Mouse (Mus musculus): ENCODE results near the gene Rpl3l. TPM values are rescaled to one million over a fixed set of nuclear protein-coding genes. Genes with fewer than 3 reads are reported as not detected.
A peak's percentile ranks its signal among the peaks of the same experiment; 100 is the strongest.

Gene Rpl3l
- total and polyA plus RNA-seq, 2 experiments from 2014 or later: 2.1 to 7.2 TPM

- no peak within 1 kb of the TSS; the same call in 1 of the 2 replicates for H3K9ac ChIP-seq (replicated peaks; ENCODE audit: low read depth, low read length)
- no peaks in the 10 kb centered on the region for H3K9me3 ChIP-seq (replicated peaks; ENCODE audit: control insufficient read depth, low read length)
- TF ChIP-seq CTCF (IDR thresholded peaks at IDR 0.05; ENCODE audit: low read depth) (no peak), EP300 (IDR thresholded peaks at IDR 0.05; ENCODE audit: low read depth) (no peak)
- H3K4me1 ChIP-seq (ENCODE audit: control insufficient read depth, insufficient read depth): 0 out of 2 replicates have a peak, but pooled peaks cover 6% of the 10 kb centered on the region
- H3K27me3 ChIP-seq (ENCODE audit: control insufficient read depth, insufficient read depth, low read length): peaks cover 58% of the 10 kb centered on the region
- ATAC-seq (ENCODE audit: insufficient read depth, low read depth): peak; percentile 86
- H3K36me3 ChIP-seq (replicated peaks; ENCODE audit: control insufficient read depth, insufficient read depth, low read length): no peaks in the 10 kb centered on the region
- no peak within 1 kb of the TSS for H3K27ac ChIP-seq (ENCODE audit: low read depth)
- WGBS: 2% methylated on average over 55 of the region's 82 CpGs
- peak within 1 kb of the TSS; percentile 95 for H3K4me2 ChIP-seq (ENCODE audit: low read depth, low read length)
- no peak for DNase-seq (ENCODE audit: low spot score)
- peak within 1 kb of the TSS; percentile 58 for H3K4me3 ChIP-seq (ENCODE audit: low read depth, low read length)
Measured at GRCm38 (mm10) chr17:24752415-24753394, 25.1 kb downstream of the Rpl3l start, which contains the start of gene Hs3st6. TSS of gene Hs3st6 (plus strand) at chr17:24752988.

- ATAC-seq (ENCODE audit: insufficient read depth, low read depth) (no peak), DNase-seq (ENCODE audit: low spot score) (no peak)
- Histone ChIP-seq H3K27ac (ENCODE audit: low read depth) (no peak overlapping the region), H3K4me2 (ENCODE audit: low read depth, low read length) (no peak overlapping the region), H3K36me3 (replicated peaks; ENCODE audit: control insufficient read depth, insufficient read depth, low read length) (no peaks in the 10 kb centered on the region), H3K9ac (replicated peaks; ENCODE audit: low read depth, low read length) (no peak overlapping the region), H3K4me3 (ENCODE audit: low read depth, low read length) (no peak overlapping the region), H3K27me3 (ENCODE audit: control insufficient read depth, insufficient read depth, low read length) (peaks cover 29% of the 10 kb centered on the region), H3K9me3 (replicated peaks; ENCODE audit: control insufficient read depth, low read length) (no peaks in the 10 kb centered on the region), H3K4me1 (ENCODE audit: control insufficient read depth, insufficient read depth) (0 out of 2 replicates have a peak, but pooled peaks cover 6% of the 10 kb centered on the region)
- 77% methylated on average over 1 of the region's 1 CpGs for WGBS
- no peak for TF ChIP-seq CTCF (IDR thresholded peaks at IDR 0.05; ENCODE audit: low read depth)
- TF ChIP-seq EP300 (IDR thresholded peaks at IDR 0.05; ENCODE audit: low read depth): no peak
Measured at GRCm38 (mm10) chr17:24757394-24757793, 29.8 kb downstream of the Rpl3l start.

GRCm38 (mm10) chr17:24761121-24761520 is 33.5 kb downstream of the Rpl3l start:
- H3K27ac ChIP-seq (ENCODE audit: low read depth): no peak overlapping the region
- TF ChIP-seq EP300 (IDR thresholded peaks at IDR 0.05; ENCODE audit: low read depth) (no peak), CTCF (IDR thresholded peaks at IDR 0.05; ENCODE audit: low read depth) (no peak)
- DNase-seq (ENCODE audit: low spot score) (no peak), ATAC-seq (ENCODE audit: insufficient read depth, low read depth) (no peak)
- H3K27me3 ChIP-seq (ENCODE audit: control insufficient read depth, insufficient read depth, low read length): no peaks in the 10 kb centered on the region
- H3K9ac ChIP-seq (replicated peaks; ENCODE audit: low read depth, low read length): no peak overlapping the region
- no peak overlapping the region for H3K4me2 ChIP-seq (ENCODE audit: low read depth, low read length)
- no peaks in the 10 kb centered on the region for H3K4me1 ChIP-seq (ENCODE audit: control insufficient read depth, insufficient read depth)
- no peaks in the 10 kb centered on the region for H3K36me3 ChIP-seq (replicated peaks; ENCODE audit: control insufficient read depth, insufficient read depth, low read length)
- H3K4me3 ChIP-seq (ENCODE audit: low read depth, low read length): no peak overlapping the region
- WGBS: 55% methylated on average over 5 of the region's 5 CpGs
- H3K9me3 ChIP-seq (replicated peaks; ENCODE audit: control insufficient read depth, low read length): no peaks in the 10 kb centered on the region

GRCm38 (mm10) chr17:24765016-24765905 is 37.6 kb downstream of the Rpl3l start:
- 0 out of 2 replicates have a peak, but pooled peaks cover 6% of the 10 kb centered on the region for H3K27me3 ChIP-seq (ENCODE audit: control insufficient read depth, insufficient read depth, low read length)
- WGBS: 39% methylated on average over 22 of the region's 22 CpGs
- ATAC-seq (ENCODE audit: insufficient read depth, low read depth) (no peak), DNase-seq (ENCODE audit: low spot score) (no peak)
- no peak overlapping the region for H3K9ac ChIP-seq (replicated peaks; ENCODE audit: low read depth, low read length)
- H3K27ac ChIP-seq (ENCODE audit: low read depth): no peak overlapping the region
- no peaks in the 10 kb centered on the region for H3K36me3 ChIP-seq (replicated peaks; ENCODE audit: control insufficient read depth, insufficient read depth, low read length)
- no peak for TF ChIP-seq EP300 (IDR thresholded peaks at IDR 0.05; ENCODE audit: low read depth)
- no peak for TF ChIP-seq CTCF (IDR thresholded peaks at IDR 0.05; ENCODE audit: low read depth)
- H3K4me1 ChIP-seq (ENCODE audit: control insufficient read depth, insufficient read depth): no peaks in the 10 kb centered on the region
- no peak overlapping the region for H3K4me2 ChIP-seq (ENCODE audit: low read depth, low read length)
- no peaks in the 10 kb centered on the region for H3K9me3 ChIP-seq (replicated peaks; ENCODE audit: control insufficient read depth, low read length)
- H3K4me3 ChIP-seq (ENCODE audit: low read depth, low read length): no peak overlapping the region

GRCm38 (mm10) chr17:24766266-24766875 is 38.8 kb downstream of the Rpl3l start:
- ATAC-seq (ENCODE audit: insufficient read depth, low read depth): no peak
- 0 out of 2 replicates have a peak, but pooled peaks cover 6% of the 10 kb centered on the region for H3K27me3 ChIP-seq (ENCODE audit: control insufficient read depth, insufficient read depth, low read length)
- TF ChIP-seq CTCF (IDR thresholded peaks at IDR 0.05; ENCODE audit: low read depth): no peak
- TF ChIP-seq EP300 (IDR thresholded peaks at IDR 0.05; ENCODE audit: low read depth): no peak
- H3K9ac ChIP-seq (replicated peaks; ENCODE audit: low read depth, low read length): no peak overlapping the region
- H3K4me1 ChIP-seq (ENCODE audit: control insufficient read depth, insufficient read depth): no peaks in the 10 kb centered on the region
- H3K27ac ChIP-seq (ENCODE audit: low read depth): no peak overlapping the region
- 29% methylated on average over 12 of the region's 12 CpGs for WGBS
- DNase-seq (ENCODE audit: low spot score): no peak
- H3K9me3 ChIP-seq (replicated peaks; ENCODE audit: control insufficient read depth, low read length): no peaks in the 10 kb centered on the region
- no peak overlapping the region for H3K4me2 ChIP-seq (ENCODE audit: low read depth, low read length)
- H3K36me3 ChIP-seq (replicated peaks; ENCODE audit: control insufficient read depth, insufficient read depth, low read length): no peaks in the 10 kb centered on the region
- no peak overlapping the region for H3K4me3 ChIP-seq (ENCODE audit: low read depth, low read length)
